Mouse (Mus musculus) limb, embryonic 14.5 days (tissue): ENCODE results near the gene Col4a3bp. TPM values are rescaled to one million over a fixed set of nuclear protein-coding genes. Genes with fewer than 3 reads are reported as not detected.

Experiments used
- ATAC-seq: fragments of 200-750 bp; cut with Nextera tagmentation; 2 replicates; pipeline ENCODE4 v1.8.0; 2017; ENCODE audit warnings: low read depth, moderate number of reproducible peaks, moderate TSS enrichment; ENCODE audit not compliant: low FRiP score
- DNase-seq: peaks from one replicate; pipeline ENCODE4 v3.0.0-alpha.2; 2015; ENCODE audit warnings: low spot score
- H3K27ac ChIP-seq: fragments of 300-500 bp; sonication (generic); replicated peaks from 2 replicates; pipeline ENCODE4 v1.5.1; 2014; ENCODE audit warnings: low read depth, mild to moderate bottlenecking, low read length, moderate library complexity, mixed read lengths
- H3K27me3 ChIP-seq: fragments of 300-500 bp; sonication (generic); 2 replicates; pipeline ENCODE4 v1.6.1; 2014; ENCODE audit warnings: low read length, mixed read lengths; ENCODE audit not compliant: control insufficient read depth, insufficient read depth
- H3K36me3 ChIP-seq: fragments of 300-500 bp; sonication (generic); 2 replicates; pipeline ENCODE4 v1.6.1; 2014; ENCODE audit warnings: mild to moderate bottlenecking, low read length, moderate library complexity, mixed read lengths; ENCODE audit not compliant: control insufficient read depth, insufficient read depth
- H3K4me1 ChIP-seq: fragments of 300-500 bp; sonication (generic); 2 replicates; pipeline ENCODE4 v1.6.1; 2014; ENCODE audit warnings: antibody characterized with exemption, low read length, mixed read lengths; ENCODE audit not compliant: control insufficient read depth, insufficient read depth
- H3K4me2 ChIP-seq: fragments of 300-500 bp; sonication (generic); replicated peaks from 2 replicates; pipeline ENCODE4 v1.6.1; 2014; ENCODE audit warnings: low read depth, mild to moderate bottlenecking, low read length, moderate library complexity; ENCODE audit not compliant: severe bottlenecking
- H3K4me3 ChIP-seq: fragments of 300-500 bp; sonication (generic); replicated peaks from 2 replicates; pipeline ENCODE4 v1.5.1; 2014; ENCODE audit warnings: low read length
- H3K9ac ChIP-seq: fragments of 300-500 bp; sonication (generic); 2 replicates; pipeline ENCODE4 v1.6.1; 2014; ENCODE audit warnings: mild to moderate bottlenecking, low read depth, low read length, moderate library complexity; ENCODE audit not compliant: severe bottlenecking
- H3K9me3 ChIP-seq: fragments of 300-500 bp; sonication (generic); 2 replicates; pipeline ENCODE4 v1.6.1; 2016; ENCODE audit warnings: low read length; ENCODE audit not compliant: control insufficient read depth
- POLR2A ChIP-seq: fragments of 200-500 bp; IDR thresholded peaks from 2 replicates; pipeline ENCODE4 v1.8.0; 2012; ENCODE audit warnings: inconsistent platforms, mild to moderate bottlenecking, moderate library complexity, borderline replicate concordance; ENCODE audit not compliant: insufficient read depth, insufficient read length; ENCODE audit errors: extremely low read depth
- WGBS: fragments of 180-500 bp; shearing (Covaris S2); extraction: QIAGEN DNeasy Blood & Tissue Kit; methylation state at CpG from one replicate; pipeline ENCODE4 v1.1.7; 2014; 5-methylcytosine and 5-hydroxymethylcytosine counted together
- polyA plus RNA-seq, 2 experiments: library from polyadenylated mRNA; depleted of rRNA in 1 of 2; stranded (reverse) in 1 of 2; unstranded in 1 of 2; fragments of >200 nt; fragmentation: Nextera tagmentation in 1 of 2; extraction: Ambion mirVana in 1 of 2; gene quantifications; 2 replicates each; pipeline versions ENCODE4 v1.2.1 to v1.2.3; 2012 to 2014

Gene Col4a3bp
- polyA plus RNA-seq, 2 experiments: 10.4 to 19.8 TPM

DNA sequence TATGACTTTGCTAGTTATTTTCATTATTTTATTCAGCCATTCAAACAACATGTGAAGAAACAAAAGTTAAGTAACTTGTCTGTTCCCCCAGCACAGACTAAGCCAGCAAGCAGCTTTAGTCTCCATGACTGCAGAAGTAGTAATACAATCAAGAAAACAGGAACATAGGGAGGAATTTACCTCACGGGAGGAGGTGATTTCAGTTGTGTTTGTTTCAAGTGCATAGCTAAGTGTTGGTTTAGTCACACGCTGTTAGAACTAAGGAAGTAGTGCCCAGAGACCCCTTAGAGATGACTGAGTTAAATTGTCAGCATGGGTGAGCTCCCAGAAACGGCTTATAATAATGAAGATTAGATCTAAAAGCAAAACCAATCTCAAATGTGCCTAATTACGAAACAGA, 5.5 kb downstream of the Col4a3bp start:
- no peaks in the 10 kb centered on the region for H3K27me3 ChIP-seq
- 73% methylated on average over 4 of the region's 4 CpGs for WGBS
- 0 out of 2 replicates have a peak, but pooled peaks cover 3% of the 10 kb centered on the region for H3K36me3 ChIP-seq
- DNase-seq (no peak), ATAC-seq (no peak)
- H3K27ac ChIP-seq: no peak overlapping the region
- H3K9ac ChIP-seq: no peak overlapping the region
- no peaks in the 10 kb centered on the region for H3K9me3 ChIP-seq
- H3K4me1 ChIP-seq: 0 out of 2 replicates have a peak, but pooled peaks cover 2% of the 10 kb centered on the region
- H3K4me2 ChIP-seq: no peak overlapping the region
- no peak overlapping the region for H3K4me3 ChIP-seq
- no peak for TF ChIP-seq POLR2A

DNA sequence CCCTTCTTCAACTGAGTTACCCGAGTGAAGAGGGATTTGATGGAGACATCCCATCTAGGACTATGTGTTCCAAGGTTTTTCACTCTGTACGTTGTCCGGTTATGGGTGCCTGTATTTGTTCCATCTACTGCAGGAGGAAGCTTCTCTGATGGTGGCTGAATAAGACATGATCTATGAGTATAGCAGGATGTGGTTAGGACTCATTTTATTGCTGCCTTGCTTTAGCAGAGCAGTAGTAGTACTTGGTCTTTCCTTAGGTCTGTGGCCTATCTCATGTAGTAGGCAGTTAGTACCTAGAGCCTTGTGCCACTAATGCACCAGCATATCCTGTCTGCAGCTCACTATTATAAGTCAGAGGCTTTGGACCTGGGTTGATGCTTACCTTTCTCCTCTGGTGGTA, 12.7 kb downstream of the Col4a3bp start:
- Histone ChIP-seq H3K4me3 (no peak overlapping the region), H3K4me2 (no peak overlapping the region), H3K4me1 (peaks cover 5% of the 10 kb centered on the region; the same call in 1 of the 2 replicates), H3K9me3 (no peaks in the 10 kb centered on the region), H3K9ac (no peak overlapping the region), H3K27ac (no peak overlapping the region), H3K36me3 (no peaks in the 10 kb centered on the region; the same call in 1 of the 2 replicates), H3K27me3 (no peaks in the 10 kb centered on the region)
- DNase-seq: no peak
- 99% methylated on average over 3 of the region's 3 CpGs for WGBS
- no peak for ATAC-seq
- no peak for TF ChIP-seq POLR2A

DNA sequence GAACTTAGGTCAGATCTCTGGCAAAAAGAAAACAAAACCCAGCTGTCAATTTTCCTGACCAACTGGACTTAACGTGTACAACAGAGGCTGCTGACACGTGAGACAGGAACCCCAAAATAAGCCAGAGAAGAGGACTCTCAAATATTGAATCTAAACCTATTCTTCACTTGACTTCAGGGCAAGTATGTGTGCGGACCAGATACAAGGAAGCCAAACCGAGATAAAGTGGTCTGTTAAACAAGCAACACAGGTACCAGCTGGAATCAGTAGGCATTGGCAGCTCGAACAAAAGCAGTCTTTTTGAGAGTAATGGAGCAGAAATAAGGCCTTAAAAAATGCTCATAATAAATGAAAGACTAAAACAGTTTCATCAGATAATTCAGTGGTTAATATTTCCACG, 25.6 kb downstream of the Col4a3bp start:
- Histone ChIP-seq H3K4me2 (no peak overlapping the region), H3K4me3 (no peak overlapping the region), H3K36me3 (peaks cover 3% of the 10 kb centered on the region; the same call in 1 of the 2 replicates), H3K27ac (no peak overlapping the region), H3K9ac (no peak overlapping the region), H3K4me1 (0 out of 2 replicates have a peak, but pooled peaks cover 2% of the 10 kb centered on the region), H3K27me3 (no peaks in the 10 kb centered on the region), H3K9me3 (no peaks in the 10 kb centered on the region)
- no peak for ATAC-seq
- no peak for DNase-seq
- no peak for TF ChIP-seq POLR2A
- 85% methylated on average over 6 of the region's 6 CpGs for WGBS

DNA sequence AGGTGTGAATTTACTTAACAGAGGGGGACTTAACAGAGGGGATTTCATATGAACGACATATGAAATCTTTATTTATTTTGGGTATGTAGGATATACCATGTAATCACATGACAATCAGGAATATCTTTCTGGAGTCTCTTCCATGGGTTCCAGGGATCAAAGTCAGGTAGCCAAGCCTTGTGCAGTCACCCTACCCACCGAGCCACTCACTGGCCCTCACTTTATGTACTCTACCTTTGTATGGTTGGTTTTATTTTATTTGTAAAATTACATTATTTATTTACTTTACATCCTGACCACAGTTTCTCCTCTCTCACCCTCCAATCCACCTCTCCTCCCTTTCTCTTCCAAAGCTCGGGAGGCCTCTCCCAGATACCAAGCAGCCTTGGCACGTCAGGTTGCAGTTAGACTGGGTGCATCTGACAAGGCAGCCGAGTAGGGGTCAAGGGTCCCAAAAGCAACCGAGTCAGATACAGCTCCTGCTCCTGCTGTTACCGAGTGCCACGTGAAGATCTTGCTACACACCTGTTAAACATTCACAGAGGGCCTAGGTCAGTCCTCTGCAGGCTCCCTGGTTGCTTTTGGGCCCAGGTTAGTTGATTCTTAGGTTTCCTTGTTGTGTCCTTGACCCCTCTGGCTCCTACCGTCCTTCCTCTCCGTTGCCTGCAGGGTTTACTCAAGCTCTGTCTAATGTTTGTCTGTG, 28.0 kb downstream of the Col4a3bp start:
- no peak for ATAC-seq
- no peak overlapping the region for H3K4me3 ChIP-seq
- no peak for TF ChIP-seq POLR2A
- H3K9me3 ChIP-seq: no peaks in the 10 kb centered on the region
- H3K9ac ChIP-seq: no peak overlapping the region
- H3K4me1 ChIP-seq: 0 out of 2 replicates have a peak, but pooled peaks cover 2% of the 10 kb centered on the region
- H3K27ac ChIP-seq: no peak overlapping the region
- WGBS: 70% methylated on average over 10 of the region's 10 CpGs
- H3K4me2 ChIP-seq: no peak overlapping the region
- peaks cover 4% of the 10 kb centered on the region; the same call in 1 of the 2 replicates for H3K36me3 ChIP-seq
- H3K27me3 ChIP-seq: no peaks in the 10 kb centered on the region
- DNase-seq: no peak

DNA sequence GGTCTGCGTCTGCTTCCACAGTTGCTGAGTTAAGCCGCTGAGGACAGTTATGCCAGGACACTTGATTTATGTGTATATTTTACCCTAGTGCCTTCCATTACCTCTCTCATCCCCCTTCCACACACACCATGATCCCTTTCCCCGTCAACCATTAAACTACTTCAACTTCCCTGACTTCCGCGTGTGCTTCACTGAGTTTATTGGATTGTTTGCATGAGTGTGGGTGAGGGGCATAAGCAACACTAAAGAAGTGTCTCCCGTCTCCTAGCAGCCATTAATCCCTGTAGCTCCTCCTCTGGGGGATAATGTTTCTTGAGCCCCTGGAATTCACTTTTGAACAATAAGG, 28.6 kb downstream of the Col4a3bp start:
- H3K36me3 ChIP-seq: peaks cover 4% of the 10 kb centered on the region; the same call in 1 of the 2 replicates
- no peak overlapping the region for H3K9ac ChIP-seq
- ATAC-seq: no peak
- H3K27me3 ChIP-seq: no peaks in the 10 kb centered on the region
- no peaks in the 10 kb centered on the region for H3K9me3 ChIP-seq
- H3K4me1 ChIP-seq: 0 out of 2 replicates have a peak, but pooled peaks cover 2% of the 10 kb centered on the region
- no peak overlapping the region for H3K27ac ChIP-seq
- DNase-seq: no peak
- WGBS: 61% methylated on average over 6 of the region's 6 CpGs
- TF ChIP-seq POLR2A: no peak
- no peak overlapping the region for H3K4me3 ChIP-seq
- no peak overlapping the region for H3K4me2 ChIP-seq

DNA sequence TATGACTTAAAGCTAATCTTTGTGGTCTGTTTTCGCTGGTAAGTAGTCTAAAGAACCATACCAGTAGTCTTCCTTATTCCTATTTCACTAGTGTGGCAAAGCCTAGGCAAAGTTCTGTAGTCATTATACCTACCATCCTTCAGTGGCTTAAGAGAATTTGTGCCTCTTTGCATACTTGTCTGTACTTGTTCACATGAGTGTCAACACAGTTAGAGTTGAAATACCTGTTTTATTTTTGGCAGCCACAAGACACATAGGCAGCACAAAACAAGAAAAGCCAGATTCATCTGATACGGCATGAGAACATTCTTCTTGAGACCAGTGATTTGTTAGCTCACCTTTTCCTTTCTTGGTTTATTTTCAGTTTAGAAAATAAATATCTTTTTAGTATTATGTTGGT, 31.8 kb downstream of the Col4a3bp start:
- H3K9me3 ChIP-seq: no peaks in the 10 kb centered on the region
- DNase-seq (peak; percentile 40), ATAC-seq (no peak)
- no peak overlapping the region for H3K9ac ChIP-seq
- H3K4me2 ChIP-seq: no peak overlapping the region
- H3K27me3 ChIP-seq: no peaks in the 10 kb centered on the region
- peaks cover 4% of the 10 kb centered on the region; the same call in 1 of the 2 replicates for H3K36me3 ChIP-seq
- no peak overlapping the region for H3K27ac ChIP-seq
- WGBS: 83% methylated on average over 2 of the region's 2 CpGs
- H3K4me1 ChIP-seq: 0 out of 2 replicates have a peak, but pooled peaks cover 2% of the 10 kb centered on the region
- no peak for TF ChIP-seq POLR2A
- H3K4me3 ChIP-seq: no peak overlapping the region
